Mouse (Mus musculus) megakaryocyte-erythroid progenitor cell, adult 5-6 weeks (primary cell): ENCODE measurements around the gene Ikzf4. TPM values are rescaled to one million over a fixed set of nuclear protein-coding genes. Genes with fewer than 3 reads are reported as not detected.
A peak's percentile ranks its signal among the peaks of the same experiment; 100 is the strongest.
"Not testable (repeated sequence)": the region's sequence is repeated elsewhere in the genome, so short reads cannot be mapped to it uniquely, and the experiment has no call there.

Experiments
- ATAC-seq: replicated peaks from 2 replicates; pipeline ENCODE4 v1.8.0; 2016; ENCODE audit warnings: mild to moderate bottlenecking, inconsistent platforms; ENCODE audit not compliant: severe bottlenecking, poor library complexity, low FRiP score, low TSS enrichment
- total RNA-seq, 2 experiments: library from RNA; stranded (forward) in 1 of 2; stranded (reverse) in 1 of 2; fragments of 200-1000, 215-1000 nt in 1 of 2; fragments of >200 nt in 1 of 2; fragmentation: Nextera tagmentation in 1 of 2; gene quantifications; 2 replicates each; pipeline ENCODE4 v1.2.3; 2014 to 2017

Gene Ikzf4
- total RNA-seq, 2 experiments from 2014 or later: 0.19 to 0.26 TPM

DNA sequence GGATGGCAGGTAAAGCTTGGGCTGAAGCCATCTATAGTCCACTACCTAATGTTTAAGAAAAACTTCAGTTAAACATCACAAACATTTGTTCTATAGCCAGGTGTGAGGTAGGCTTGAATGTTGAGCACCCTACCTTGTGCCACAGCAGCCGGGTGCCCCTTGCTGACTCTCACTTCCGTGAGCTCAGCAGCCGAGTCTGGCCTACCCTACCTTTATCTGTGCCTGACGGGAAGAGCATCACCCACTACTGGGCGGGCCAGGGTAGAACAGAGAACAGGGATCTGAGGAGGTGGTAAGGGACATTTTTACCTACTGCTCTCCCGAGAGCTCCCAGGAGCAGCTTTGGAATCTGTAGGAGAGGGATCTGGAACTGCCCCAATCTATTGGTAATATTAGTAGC is 3.0 kb downstream of the Ikzf4 start:
- ATAC-seq: no peak

DNA sequence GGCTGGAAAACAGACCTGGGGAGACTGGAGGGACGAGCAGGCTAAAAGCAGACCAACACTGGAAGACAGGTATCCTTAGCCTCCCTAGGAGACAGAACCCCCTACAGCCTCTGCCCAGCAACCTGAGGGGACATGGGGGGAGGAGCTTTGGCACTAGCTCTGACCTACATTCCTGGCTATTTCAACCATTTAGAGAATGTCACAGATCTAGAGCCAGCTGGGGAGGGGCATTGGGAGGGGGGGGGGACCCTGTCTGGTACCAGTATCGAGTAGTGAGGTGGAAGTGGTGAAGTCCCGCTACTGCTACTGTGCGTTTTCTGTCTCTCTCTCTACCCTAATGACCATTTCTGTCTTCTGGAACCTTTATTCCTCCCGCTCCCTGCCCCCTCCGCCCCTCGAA is 3.9 kb downstream of the Ikzf4 start:
- no peak for ATAC-seq

DNA sequence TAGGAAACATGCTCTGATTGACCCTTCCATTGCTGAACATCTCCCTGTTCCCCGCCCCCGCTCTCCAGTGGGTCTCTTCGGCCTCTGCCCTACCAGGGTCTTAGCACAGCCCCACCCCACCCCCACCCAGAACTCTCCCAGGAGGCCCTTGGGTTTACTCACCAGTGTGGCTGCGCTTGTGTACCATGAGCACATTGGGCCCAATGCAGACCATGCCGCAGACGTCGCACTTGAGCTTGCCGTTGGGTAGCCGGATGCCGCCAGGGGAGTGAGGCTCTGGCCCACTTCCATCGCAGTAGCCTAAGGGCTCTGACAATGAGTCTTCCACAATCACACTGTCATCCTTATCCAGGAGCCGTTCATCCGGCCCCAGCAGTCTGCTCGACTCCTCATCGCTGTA is 4.9 kb downstream of the Ikzf4 start:
- ATAC-seq: no peak

DNA sequence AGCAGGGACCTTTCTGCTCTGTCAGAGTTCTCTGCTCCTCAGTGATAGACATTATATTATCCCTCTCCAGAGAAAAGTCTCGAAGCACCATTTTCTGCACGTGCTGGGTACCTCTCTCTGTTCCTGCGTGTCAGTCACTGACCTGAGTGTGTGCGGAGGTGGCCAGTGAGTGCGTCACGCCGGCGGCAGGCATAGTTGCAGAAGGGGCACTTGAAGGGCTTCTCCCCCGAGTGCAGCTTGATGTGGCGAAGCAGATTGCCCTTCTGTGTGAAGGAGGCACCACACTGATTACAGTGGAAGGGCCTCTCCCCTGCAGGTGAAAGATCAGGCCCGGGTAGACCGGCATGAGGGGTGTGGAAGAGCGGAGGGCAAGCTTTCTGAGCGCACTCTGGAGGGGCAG is 5.8 kb downstream of the Ikzf4 start:
- no peak for ATAC-seq

DNA sequence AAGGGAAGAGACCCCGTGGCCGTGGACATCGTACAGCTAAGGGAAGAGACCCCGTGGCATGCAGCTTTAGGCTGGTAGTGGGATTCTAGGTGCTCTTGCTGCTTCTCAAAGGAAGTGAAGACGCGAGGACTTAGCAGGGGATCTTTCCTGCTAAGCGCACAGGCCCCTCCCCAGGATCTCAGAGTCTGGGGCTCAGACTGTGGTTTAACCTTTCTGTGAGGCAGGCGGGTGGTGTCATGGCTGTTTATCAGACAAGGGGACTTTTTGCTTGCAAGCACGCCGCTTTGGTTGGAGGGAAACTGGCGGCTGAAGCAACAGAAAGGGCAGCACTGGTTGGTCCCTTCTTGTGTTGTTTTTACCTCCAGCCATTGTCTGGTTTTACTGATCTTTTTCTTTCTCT is 8.8 kb downstream of the Ikzf4 start:
- peak; percentile 66 for ATAC-seq

DNA sequence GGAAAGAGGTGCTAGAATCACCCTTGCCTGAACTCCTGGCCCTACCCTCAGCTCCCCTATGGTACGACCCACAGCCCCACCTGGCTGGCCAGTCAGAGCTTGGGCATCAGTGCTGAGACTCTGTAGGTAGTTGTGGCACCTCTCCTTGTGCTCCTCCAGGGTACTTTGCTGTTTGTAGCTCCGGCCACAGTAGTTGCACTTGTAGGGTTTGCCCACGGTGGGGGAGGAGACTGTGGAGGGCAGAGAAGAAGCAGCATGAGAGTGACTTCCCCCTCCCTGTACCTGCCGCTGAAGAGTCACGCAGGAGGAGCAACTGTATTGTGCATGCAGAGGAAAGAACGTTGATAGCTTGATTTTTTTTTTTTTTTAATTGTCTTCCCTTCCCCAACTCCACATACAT is 9.2 kb downstream of the Ikzf4 start:
- ATAC-seq: peak; percentile 33

DNA sequence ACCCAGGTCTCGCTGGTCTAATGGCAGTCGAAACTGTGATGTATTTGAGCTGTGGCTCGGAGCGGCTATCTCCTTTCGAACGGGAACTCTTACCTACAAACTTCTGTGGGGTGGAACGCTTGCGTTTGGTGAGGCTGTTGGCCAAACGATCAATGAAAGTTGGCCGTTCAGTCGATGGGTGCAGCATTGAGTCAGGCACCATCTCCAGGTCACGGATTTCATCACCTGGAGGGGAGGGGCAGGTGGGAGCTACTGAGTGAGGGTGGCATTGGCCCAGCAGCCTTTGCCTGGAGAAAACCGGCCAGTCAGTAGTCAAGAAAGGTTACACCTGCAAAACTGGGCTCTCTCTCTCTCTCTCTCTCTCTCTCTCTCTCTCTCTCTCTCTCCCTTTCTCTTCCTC is 10.1 kb downstream of the Ikzf4 start:
- no peak for ATAC-seq

DNA sequence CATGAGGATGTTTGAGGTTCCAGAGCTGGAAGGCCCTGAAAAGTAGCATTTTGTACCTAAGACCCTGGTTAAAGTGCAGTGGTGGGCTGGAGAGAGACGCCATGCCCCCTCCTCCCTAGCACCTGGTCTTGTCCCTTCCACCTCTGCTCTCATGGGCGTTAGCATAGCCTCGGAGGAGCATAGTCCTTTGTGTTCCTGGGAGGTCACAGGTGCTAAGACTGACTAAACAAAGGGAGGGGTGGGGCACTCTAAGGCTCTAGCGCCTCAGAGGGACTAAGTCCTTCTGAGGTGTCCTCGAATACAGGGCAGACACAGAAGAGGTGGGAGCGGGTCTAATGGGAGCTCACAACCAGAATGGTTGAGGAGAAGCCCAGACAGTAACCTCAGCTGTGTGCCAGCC is 14.2 kb downstream of the Ikzf4 start:
- no peak for ATAC-seq

DNA sequence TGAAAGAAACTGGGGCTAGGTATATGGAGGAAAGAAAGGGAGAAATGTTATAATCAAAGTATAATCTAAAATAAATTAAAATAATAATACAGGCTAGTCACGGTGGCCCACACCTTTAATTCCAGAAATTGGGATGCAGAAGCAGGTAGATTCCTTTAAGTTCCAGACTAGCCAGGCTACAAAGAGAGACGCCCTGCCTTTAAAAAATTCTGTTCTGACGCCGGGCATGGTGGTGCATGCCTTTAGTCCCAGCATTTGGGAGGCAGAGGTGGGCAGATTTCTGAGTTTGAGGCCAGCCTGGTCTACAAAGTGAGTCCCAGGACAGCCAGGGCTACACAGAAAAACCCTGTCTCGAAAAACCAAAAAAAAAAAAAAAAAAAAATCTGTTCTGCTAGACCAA is 15.5 kb downstream of the Ikzf4 start:
- not testable (repeated sequence) for ATAC-seq

DNA sequence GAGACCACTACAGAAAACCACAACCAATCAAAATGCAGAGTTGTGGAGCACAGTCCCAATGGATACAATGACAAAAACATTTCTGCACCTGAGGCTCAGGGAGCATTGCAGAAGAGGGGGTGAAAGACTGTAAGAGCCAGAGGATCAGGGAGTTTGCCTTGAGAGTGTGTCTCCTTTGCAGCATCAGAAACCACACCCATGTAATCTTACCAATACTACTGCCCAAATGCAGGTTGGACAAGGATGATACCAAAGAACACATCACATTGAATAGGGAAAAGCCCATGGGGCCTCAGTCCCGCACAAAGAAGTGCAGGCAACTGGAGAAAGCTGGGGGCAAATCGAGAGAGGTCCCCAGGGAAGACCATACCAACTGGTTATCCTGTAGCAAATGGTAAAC is 16.0 kb downstream of the Ikzf4 start:
- ATAC-seq: peak; percentile 13; the same call in 1 of the 2 replicates

DNA sequence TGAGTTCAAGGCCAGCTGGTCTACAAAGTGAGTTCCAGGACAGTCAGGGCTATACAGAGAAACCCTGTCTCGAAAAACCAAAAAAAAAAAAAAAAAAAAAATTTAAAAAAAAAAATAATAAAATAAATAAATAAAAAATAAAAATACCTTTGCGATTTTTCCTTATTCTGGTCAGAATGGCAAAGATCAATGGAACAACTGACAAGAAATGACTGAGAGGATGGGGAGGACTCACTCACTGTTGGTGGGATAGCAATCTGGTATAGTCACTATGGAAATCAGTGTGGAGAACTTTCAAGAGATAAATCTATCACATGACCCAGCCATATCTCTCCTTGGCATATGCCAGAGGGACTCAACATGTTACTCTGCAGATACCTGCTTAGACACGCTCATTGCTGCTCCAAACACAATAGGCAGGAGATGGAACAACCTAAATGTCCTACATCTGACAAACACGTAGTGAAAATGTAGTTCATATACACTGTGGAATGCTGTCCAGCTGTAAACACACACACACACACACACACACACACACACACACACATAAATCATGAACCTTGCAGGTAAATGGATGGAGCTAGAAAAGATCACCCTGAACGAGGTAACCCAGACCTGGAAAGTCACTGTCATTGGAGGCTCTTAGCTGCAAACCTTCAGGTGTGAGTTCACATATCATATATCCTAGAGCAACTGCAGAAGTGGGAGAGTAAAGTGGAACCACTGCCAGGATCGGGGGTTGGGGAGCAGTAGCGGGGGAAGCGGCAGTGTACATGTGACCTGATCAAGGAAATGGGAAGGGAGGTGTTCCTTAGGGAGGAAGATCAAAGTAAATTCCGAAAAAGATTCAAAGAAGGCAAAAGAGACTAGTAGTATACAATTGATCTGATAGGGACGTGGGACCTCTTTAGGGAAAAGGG is 18.1 kb downstream of the Ikzf4 start:
- ATAC-seq: peak; percentile 56

DNA sequence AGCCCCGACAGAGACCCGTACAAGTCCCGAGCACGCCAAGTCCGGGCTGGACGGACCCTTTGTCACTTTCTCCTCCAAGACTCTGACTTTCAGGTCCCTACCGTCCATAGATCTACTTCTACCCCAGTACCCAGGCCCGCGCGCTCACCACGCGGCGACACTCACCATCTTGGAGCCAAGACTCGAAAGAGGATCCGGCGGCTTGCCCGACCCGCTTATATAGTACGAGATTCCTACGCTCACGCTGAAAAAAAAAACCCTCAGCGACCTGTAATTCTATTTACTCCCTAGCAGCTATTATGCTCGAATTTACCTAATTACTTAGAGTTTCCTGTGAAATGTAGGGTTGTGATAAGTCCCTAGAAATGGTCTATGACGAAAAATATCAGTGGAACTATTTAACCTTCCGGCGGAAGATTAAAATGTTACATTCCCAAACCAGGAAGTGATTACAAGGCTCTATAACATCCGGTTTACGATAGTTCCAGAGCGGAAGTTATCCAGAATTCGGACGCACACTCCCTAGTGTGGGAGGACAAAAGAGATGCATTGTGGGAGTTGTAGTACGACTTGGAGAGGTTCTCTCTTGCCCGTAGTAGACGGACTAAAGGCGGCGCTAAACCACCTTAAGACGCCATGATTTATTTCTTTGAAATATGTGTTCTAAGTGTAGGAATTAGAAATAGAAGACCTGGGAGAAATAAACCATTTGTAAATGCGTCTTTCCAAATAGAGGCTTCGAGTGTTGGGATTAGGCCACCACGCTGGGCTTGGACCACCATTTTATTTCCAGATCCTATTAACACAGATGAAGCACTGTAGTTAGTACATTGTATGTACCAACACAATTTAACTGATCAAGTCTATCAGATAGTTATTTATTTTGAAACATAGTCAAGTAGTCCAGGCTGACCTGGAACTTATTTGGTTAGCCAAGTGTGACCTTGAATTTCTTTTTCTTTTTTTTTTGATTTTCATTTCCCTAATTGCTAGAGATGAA is 19.2 kb downstream of the Ikzf4 start, which contains the start of gene Rps26:
Rps26 (minus strand) TSS at position 437 of the 1,000 bp plus-strand sequence.
- ATAC-seq: peak; percentile 87

DNA sequence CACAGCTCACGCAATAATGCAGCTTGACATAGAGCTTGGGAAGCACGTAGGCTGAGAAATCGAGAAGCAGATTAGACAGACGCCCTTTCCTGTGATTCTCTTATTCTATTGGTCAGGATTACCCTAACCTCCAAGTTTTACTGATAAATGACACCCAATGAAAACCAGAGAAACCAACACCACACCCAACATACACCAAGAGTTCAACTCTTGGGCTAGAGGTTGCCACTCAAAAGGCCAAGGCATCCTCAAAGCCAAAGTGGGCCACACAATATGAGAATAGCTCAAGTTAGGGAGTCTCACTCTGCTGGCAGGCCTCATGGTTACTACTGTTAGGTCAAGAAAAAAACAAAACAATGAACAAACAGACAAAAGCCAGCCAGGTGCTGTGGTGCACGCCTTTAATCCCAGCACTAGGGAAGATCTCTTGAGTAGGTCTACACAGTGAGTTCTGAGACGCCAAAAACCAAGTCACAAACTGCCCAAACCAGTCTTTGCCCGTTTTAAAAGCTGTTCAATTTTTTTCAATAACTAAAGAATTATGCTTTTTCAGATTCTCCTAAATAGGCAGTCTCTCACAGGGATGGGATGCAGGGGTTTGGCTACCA is 20.4 kb downstream of the Ikzf4 start:
- peak; percentile 64 for ATAC-seq

DNA sequence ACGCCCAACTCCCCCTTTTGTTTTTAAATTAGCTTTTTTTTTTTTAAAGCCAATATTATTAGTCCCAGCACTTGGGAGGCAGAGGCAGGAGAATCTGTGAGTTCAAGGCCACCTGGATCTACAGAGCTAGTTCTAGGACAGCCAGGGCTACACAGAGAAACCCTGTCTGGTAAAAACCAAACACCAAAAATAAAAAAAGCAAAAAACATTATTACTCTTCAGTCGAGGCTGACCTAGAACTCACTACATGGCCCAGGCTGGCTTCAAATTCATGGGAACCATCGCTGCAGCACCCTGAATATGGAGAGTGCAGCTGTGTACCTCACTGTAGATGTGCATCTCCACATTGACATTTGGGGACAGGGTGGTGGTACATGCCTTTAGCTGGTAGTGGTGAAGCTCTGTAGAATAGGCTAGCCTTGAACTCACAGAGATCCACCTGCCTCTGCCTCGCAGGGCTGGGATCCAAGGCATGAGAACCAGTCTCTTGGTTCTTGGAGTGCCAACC is 22.6 kb downstream of the Ikzf4 start:
- ATAC-seq: not testable (repeated sequence)

DNA sequence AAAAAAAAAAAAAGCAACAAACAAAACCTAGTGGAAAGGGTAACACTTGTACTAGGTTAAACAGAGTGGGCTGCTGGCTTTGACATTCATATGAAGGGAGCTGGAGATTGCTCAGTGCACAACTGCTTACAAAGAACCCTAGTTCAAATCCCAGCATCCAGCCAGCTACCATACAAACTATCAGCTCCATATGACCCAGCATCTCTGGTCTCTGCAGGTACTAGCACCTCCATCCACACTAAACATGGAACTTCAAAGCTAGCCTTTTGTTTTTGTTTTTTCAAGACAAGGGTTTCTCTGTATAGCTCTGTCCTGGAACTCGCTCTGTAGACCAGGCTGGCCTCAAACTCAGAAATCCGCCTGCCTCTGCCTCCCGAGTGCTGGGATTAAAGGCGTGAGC is 23.1 kb downstream of the Ikzf4 start:
- ATAC-seq: no peak

DNA sequence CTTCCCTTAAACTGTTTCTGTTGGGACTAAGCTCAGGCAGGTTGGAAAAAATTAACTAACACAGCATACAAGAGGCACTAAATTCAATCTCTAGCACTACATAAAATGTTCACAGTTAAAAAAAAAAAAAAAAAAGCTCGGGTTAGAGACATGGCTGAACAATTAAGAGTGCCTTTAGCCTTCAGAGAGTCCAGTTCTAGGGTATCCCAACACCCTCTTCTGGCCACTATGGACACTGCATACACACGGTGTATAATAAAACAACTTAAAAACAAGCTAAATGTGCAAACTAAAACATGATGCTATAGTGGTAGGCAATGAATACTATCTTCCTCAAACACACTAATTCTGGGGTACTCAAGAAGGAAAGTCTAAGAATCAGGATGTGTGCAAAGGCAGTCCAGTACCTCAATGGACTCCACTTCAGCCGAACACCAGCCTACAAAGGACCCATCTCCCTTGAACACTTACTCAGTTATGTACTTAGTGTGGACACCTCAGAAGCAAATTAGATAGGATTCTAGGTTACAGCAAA is 23.7 kb downstream of the Ikzf4 start:
- ATAC-seq: 0 out of 2 replicates have a peak, but pooled peaks have one; percentile 20

DNA sequence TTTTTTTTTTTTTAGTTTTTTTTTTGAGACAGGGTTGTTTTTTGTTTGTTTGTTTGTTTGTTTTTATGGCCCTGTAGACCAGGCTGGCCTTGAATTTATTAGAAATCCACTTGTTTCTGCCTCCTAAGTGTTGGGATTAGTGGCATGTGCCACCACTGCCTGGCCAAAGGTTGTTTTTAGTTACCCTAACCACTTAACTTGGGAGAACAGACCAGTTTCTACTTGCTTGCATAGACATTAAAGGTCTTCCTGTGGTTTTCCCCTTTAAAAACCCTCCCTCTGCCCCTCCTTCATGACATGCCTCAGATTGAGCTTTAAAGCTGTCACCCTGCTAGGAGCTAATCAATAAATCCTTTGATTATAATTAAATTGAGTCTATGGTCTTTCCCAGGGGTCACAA is 25.6 kb downstream of the Ikzf4 start:
- ATAC-seq: no peak

DNA sequence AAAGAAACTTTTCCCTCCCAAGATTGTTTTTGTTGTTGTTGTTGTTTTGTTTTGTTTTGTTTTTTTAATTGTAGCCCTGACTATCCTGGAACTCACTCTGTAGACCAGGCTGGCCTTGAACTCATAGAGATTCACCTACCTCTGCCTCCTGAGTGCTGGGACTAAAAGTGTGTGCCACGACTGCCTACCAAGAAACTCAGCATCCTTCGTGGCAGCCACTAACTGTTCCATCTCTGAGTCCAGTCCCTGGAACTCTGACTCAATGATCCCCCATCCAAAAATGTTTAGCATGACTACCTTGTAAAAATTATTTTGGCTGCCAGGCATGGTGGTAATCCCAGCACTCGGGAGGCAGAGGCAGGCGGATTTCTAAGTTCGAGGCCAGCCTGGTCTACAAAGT is 26.6 kb downstream of the Ikzf4 start:
- not testable (repeated sequence) for ATAC-seq

DNA sequence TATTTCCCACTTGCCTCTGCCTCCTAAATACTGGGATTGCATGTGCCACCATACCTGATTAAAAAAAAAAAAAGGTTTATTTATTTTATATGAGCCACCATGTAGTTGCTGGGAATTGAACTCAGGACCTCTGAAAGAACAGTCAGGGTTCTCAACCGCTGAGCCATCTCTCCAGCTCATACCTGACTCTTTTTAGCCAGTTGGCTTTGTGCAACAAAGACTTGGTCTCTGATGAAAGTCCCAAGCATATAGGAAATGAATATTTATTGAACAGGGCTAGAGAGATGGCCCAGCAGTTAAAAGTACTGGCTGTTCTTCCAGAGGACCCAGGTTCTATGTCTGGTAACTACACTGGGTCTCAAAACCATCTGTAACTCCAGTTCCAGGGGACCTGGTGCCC is 27.2 kb downstream of the Ikzf4 start:
- ATAC-seq: no peak
